Mouse (Mus musculus): ENCODE measurements at regions not wholly inside any gene's neighbourhood (a gene's known extent, or its start where the extent isn't known, plus 50 kb on each side); places are given as distances from the start of the nearest gene placed in this dataset.
A peak's percentile ranks its signal among the peaks of the same experiment; 100 is the strongest.

DNA sequence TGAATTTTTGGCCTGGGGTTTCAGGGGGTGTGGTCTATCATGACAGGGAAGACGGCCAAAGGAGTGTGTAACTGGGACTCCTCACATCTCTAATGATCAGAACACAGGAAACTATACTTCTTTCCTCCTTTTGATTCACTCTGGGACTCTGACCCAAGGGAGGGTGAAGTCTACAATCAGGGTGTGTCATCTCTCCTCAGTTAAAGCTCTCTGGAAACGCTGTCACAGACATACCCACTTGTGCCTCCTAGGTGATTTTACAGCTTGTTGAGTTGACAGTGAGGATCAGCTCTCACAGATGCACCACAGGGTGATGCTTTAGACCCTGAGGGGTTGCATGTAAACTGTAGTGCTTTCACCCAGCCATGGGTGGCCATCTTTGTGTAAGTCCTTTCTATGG, 194.9 kb upstream of the Klf4 start:
- no peaks in the 10 kb centered on the region for H3K4me1 ChIP-seq (ENCODE audit: control insufficient read depth, insufficient read depth, insufficient read length, low read length)
- no peak overlapping the region for H3K4me3 ChIP-seq (ENCODE audit: insufficient read depth, low read depth, low read length)

DNA sequence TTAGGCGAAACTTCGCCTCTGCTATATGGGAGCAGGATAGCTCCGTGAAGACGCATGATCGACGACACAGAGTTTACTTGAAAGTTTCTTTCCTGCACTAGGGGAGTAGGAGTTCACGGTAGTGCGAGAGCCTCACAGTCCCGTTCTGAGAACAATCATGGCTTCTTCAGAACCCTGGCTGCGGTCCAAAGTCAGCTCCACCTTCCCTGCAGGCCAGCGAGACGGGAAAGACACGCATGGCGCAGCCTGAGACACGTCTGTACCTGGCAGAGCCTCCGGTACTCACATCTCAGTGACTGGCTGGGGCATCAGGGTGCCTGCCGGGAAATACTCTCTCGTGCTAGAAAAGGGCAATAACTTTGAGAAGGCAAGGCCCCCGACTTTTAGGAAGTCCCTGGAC, 193.8 kb upstream of the Klf4 start:
- H3K4me1 ChIP-seq (ENCODE audit: control insufficient read depth, insufficient read depth, insufficient read length, low read length), result no peaks in the 10 kb centered on the region
- no peak overlapping the region for H3K4me3 ChIP-seq (ENCODE audit: insufficient read depth, low read depth, low read length)
- no peak overlapping the region for H3K27ac ChIP-seq (replicated peaks; ENCODE audit: low read depth, low read length)

More for the DNA sequence above, 194.9 kb upstream of the Klf4 start:
- no peak overlapping the region for H3K27ac ChIP-seq (replicated peaks; ENCODE audit: low read depth, low read length)

GRCm38 (mm10) chr4:55724286-55724685, 192.0 kb upstream of the Klf4 start:
- H3K27ac ChIP-seq (replicated peaks; ENCODE audit: low read depth, low read length), result no peak overlapping the region
- H3K4me3 ChIP-seq (ENCODE audit: insufficient read depth, low read depth, low read length), result no peak overlapping the region

DNA sequence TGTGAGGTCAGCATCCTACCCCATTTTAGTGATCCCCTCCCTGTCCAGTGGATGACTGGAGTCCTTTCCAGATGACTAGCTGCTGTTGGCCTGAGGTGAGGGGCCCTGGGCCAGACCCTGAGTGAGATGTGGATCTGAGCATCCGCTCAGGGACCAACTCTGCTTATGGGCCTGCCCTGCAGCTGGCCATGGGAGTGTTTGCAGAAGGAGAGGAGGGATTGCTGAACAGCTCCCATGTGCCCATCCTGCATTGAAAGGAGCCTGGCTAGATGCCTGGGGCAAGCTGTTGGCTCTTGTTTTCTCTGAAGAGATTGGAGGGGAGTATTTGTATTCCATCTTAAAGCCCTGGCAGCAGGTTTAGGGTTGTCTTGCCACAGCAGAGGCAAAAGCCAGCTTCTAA, 190.9 kb upstream of the Klf4 start:
- no peak overlapping the region for H3K4me3 ChIP-seq (ENCODE audit: insufficient read depth, low read depth, low read length)
- no peak overlapping the region for H3K27ac ChIP-seq (replicated peaks; ENCODE audit: low read depth, low read length)

More at GRCm38 (mm10) chr4:55724286-55724685, 192.0 kb upstream of the Klf4 start:
- H3K4me1 ChIP-seq (ENCODE audit: control insufficient read depth, insufficient read depth, insufficient read length, low read length), result no peaks in the 10 kb centered on the region

GRCm38 (mm10) chr4:55722388-55722787, 190.1 kb upstream of the Klf4 start:
- Histone ChIP-seq H3K27ac (replicated peaks; ENCODE audit: low read depth, low read length) (no peak overlapping the region), H3K4me3 (ENCODE audit: insufficient read depth, low read depth, low read length) (no peak overlapping the region), H3K4me1 (ENCODE audit: control insufficient read depth, insufficient read depth, insufficient read length, low read length) (no peaks in the 10 kb centered on the region)

More for the DNA sequence above, 190.9 kb upstream of the Klf4 start:
- H3K4me1 ChIP-seq (ENCODE audit: control insufficient read depth, insufficient read depth, insufficient read length, low read length), result no peaks in the 10 kb centered on the region

- H3K4me1 ChIP-seq (ENCODE audit: control insufficient read depth, insufficient read depth, insufficient read length, low read length), result no peaks in the 10 kb centered on the region
- H3K4me3 ChIP-seq (ENCODE audit: insufficient read depth, low read depth, low read length), result no peak overlapping the region
- H3K27ac ChIP-seq (replicated peaks; ENCODE audit: low read depth, low read length), result no peak overlapping the region
Measured at GRCm38 (mm10) chr4:55721834-55722233, 189.6 kb upstream of the Klf4 start.

GRCm38 (mm10) chr4:55718438-55718837, 186.2 kb upstream of the Klf4 start:
- peaks cover 4% of the 10 kb centered on the region; the same call in 1 of the 2 replicates for H3K4me1 ChIP-seq (ENCODE audit: control insufficient read depth, insufficient read depth, insufficient read length, low read length)
- no peak overlapping the region for H3K4me3 ChIP-seq (ENCODE audit: insufficient read depth, low read depth, low read length)
- H3K27ac ChIP-seq (replicated peaks; ENCODE audit: low read depth, low read length), result no peak overlapping the region

DNA sequence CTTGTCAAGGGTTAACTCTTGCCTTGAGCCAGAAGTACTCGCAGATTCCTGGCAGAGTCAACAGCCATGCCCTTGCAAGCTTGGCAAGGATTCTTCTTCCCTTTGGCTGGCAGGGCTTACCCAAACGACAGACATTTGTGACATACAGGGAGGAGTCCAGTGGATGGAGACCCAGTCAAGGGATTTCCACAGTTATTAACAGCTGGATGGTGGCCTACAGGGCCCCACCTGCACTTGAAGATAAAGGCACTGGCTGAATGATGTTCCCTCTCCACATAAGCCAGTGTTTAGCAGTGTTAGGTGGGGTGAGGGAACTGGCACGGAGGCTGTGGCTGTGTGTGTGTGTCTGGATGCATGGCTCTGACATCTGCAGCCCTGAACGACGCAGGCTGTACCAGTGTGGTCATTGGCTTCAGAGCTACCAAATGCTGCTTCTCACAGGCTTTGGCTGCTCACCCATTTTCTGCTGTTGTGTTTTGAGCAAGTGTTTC, 183.9 kb upstream of the Klf4 start:
- Histone ChIP-seq H3K4me3 (ENCODE audit: insufficient read depth, low read depth, low read length) (no peak overlapping the region), H3K27ac (replicated peaks; ENCODE audit: low read depth, low read length) (peak overlapping the region; percentile 54), H3K4me1 (ENCODE audit: control insufficient read depth, insufficient read depth, insufficient read length, low read length) (peaks cover 4% of the 10 kb centered on the region; the same call in 1 of the 2 replicates)

GRCm38 (mm10) chr4:55711500-55712341, 179.5 kb upstream of the Klf4 start:
- Histone ChIP-seq H3K27ac (replicated peaks; ENCODE audit: low read depth, low read length) (no peak overlapping the region), H3K4me3 (ENCODE audit: insufficient read depth, low read depth, low read length) (no peak overlapping the region), H3K4me1 (ENCODE audit: control insufficient read depth, insufficient read depth, insufficient read length, low read length) (peaks cover 4% of the 10 kb centered on the region; the same call in 1 of the 2 replicates)

GRCm38 (mm10) chr4:55710476-55710875, 178.2 kb upstream of the Klf4 start:
- H3K27ac ChIP-seq (replicated peaks; ENCODE audit: low read depth, low read length), result no peak overlapping the region
- no peak overlapping the region for H3K4me3 ChIP-seq (ENCODE audit: insufficient read depth, low read depth, low read length)
- no peaks in the 10 kb centered on the region for H3K4me1 ChIP-seq (ENCODE audit: control insufficient read depth, insufficient read depth, insufficient read length, low read length)

- Histone ChIP-seq H3K4me1 (ENCODE audit: control insufficient read depth, insufficient read depth, insufficient read length, low read length) (no peaks in the 10 kb centered on the region), H3K27ac (replicated peaks; ENCODE audit: low read depth, low read length) (no peak overlapping the region), H3K4me3 (ENCODE audit: insufficient read depth, low read depth, low read length) (no peak overlapping the region)
Measured at GRCm38 (mm10) chr4:55708808-55709207, 176.5 kb upstream of the Klf4 start.

- Histone ChIP-seq H3K4me1 (ENCODE audit: control insufficient read depth, insufficient read depth, insufficient read length, low read length) (no peaks in the 10 kb centered on the region), H3K4me3 (ENCODE audit: insufficient read depth, low read depth, low read length) (no peak overlapping the region), H3K27ac (replicated peaks; ENCODE audit: low read depth, low read length) (no peak overlapping the region)
Measured at GRCm38 (mm10) chr4:55707916-55708315, 175.7 kb upstream of the Klf4 start.

- Histone ChIP-seq H3K4me1 (ENCODE audit: control insufficient read depth, insufficient read depth, insufficient read length, low read length) (peaks cover 2% of the 10 kb centered on the region; the same call in 1 of the 2 replicates), H3K27ac (replicated peaks; ENCODE audit: low read depth, low read length) (no peak overlapping the region), H3K4me3 (ENCODE audit: insufficient read depth, low read depth, low read length) (no peak overlapping the region)
Measured at GRCm38 (mm10) chr4:55704921-55705320, 172.7 kb upstream of the Klf4 start.

DNA sequence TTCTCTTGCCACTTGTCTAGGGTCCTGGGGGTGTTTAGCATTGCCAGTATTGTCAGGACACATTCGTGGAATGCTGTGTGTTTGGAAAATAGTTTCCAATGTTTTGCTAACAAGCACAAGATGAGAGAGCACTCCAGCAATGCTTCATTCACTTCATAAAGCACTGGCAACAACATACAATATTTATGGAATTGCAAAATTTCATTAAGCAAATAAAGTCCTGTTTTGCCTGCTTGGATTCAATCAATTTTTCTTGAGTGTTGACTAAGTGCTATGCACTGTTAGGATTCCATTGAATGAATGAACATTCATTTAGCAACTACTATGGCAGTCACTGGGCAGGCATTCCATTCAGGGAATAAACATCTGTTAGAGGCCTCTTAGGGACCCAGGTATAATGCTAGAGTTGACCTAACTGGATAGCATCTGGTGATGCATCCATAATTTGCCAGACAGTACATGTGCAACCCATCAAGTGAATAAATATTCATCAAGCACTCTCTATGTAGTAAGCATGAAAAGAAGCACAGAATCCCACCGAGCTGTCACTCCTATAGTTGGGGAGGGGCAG, 171.2 kb upstream of the Klf4 start:
- Histone ChIP-seq H3K27ac (replicated peaks; ENCODE audit: low read depth, low read length) (no peak overlapping the region), H3K4me3 (ENCODE audit: insufficient read depth, low read depth, low read length) (no peak overlapping the region), H3K4me1 (ENCODE audit: control insufficient read depth, insufficient read depth, insufficient read length, low read length) (peaks cover 6% of the 10 kb centered on the region)

GRCm38 (mm10) chr4:55701334-55701733, 169.1 kb upstream of the Klf4 start:
- no peak overlapping the region for H3K4me3 ChIP-seq (ENCODE audit: insufficient read depth, low read depth, low read length)
- no peak overlapping the region for H3K27ac ChIP-seq (replicated peaks; ENCODE audit: low read depth, low read length)
- H3K4me1 ChIP-seq (ENCODE audit: control insufficient read depth, insufficient read depth, insufficient read length, low read length), result peaks cover 6% of the 10 kb centered on the region

DNA sequence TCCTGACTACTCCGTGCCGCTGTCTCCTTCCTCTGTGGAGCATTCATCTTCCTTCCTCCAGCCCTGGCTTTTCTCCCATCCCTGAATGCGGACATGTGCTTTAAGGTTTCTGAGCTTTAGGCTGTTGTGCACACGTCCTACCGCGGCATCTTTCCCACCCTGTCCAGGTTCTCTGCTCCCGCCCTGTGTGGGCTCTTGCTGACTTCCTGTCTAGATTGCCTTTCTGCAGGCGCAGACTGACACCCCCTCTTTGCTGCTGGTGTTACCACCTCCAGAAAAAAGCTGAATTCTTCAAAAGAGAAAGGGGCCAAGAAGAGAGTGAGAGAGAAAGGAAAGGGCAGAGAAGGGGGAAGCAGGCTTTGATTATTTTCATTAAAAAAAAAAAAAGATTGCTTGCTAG, 167.7 kb upstream of the Klf4 start:
- Histone ChIP-seq H3K4me3 (ENCODE audit: insufficient read depth, low read depth, low read length) (no peak overlapping the region), H3K27ac (replicated peaks; ENCODE audit: low read depth, low read length) (no peak overlapping the region), H3K4me1 (ENCODE audit: control insufficient read depth, insufficient read depth, insufficient read length, low read length) (peaks cover 10% of the 10 kb centered on the region)
